Mouse (Mus musculus) ES-E14 (cell line): ENCODE data around the gene Rxrb.

Experiments
- CHD2 ChIP-seq: IDR thresholded peaks from 2 replicates; pipeline ENCODE4 v1.6.1; 2014; ENCODE audit warnings: mild to moderate bottlenecking, low read depth, low read length, inconsistent platforms
- HCFC1 ChIP-seq: IDR thresholded peaks from 2 replicates; pipeline ENCODE4 v1.6.1; 2012; ENCODE audit warnings: low read length, inconsistent platforms, borderline replicate concordance; ENCODE audit not compliant: insufficient read depth
- MAFK ChIP-seq: IDR thresholded peaks from 2 replicates; pipeline ENCODE4 v1.6.1; 2014; ENCODE audit warnings: mild to moderate bottlenecking, low read depth, low read length, inconsistent platforms; ENCODE audit not compliant: insufficient read depth
- ZC3H11A ChIP-seq: IDR thresholded peaks from 2 replicates; pipeline ENCODE4 v1.6.1; 2012; ENCODE audit warnings: low read depth, mild to moderate bottlenecking, inconsistent platforms, low read length, borderline replicate concordance
- ZNF384 ChIP-seq: IDR thresholded peaks from 2 replicates; pipeline ENCODE4 v1.6.1; 2012; ENCODE audit warnings: low read depth, low read length, inconsistent platforms

DNA sequence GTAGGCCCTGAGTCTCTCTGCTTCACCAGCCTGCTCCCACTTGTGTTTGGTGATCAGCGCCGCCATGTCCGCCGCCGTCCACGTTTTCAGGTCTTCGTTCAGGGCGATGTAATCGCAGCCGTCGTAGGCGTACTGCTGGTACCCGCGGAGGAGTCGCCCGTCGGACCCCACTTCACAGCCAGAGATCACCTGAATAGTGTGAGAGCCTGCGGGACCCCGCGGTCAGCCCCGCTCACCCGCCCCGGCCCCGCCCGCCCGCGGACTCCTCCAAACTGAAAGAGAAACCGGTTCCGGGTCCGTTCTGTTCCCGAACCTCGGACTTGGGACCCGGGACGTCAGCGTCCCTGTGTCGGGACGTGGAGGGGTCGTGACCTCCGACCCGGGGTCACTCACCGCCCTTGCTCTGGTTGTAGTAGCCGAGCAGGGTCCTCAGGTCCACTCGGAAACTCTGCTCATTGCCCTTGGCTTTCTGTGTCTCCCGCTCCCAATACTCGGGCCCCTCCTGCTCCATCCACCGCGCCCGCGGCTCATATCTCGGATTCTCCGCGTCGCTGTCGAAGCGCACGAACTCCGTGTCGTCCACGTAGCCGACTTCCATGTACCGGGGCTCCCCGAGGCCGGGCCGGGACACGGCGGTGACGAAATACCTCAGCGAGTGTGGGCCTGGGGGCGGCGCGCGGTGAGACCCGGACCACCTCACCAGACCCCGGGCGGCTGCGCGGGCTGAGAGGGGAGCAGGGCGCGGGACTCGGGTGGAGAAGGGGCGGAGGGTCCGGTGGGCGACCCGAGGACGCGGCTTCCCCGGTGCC lies 32.1 kb upstream of the Rxrb start:
- no peak for TF ChIP-seq CHD2
- no peak for TF ChIP-seq HCFC1
- TF ChIP-seq MAFK = no peak
- TF ChIP-seq ZNF384 = no peak
- no peak for TF ChIP-seq ZC3H11A
